Mouse (Mus musculus): ENCODE results near the gene Miga1.

The Miga1 gene

DNA sequence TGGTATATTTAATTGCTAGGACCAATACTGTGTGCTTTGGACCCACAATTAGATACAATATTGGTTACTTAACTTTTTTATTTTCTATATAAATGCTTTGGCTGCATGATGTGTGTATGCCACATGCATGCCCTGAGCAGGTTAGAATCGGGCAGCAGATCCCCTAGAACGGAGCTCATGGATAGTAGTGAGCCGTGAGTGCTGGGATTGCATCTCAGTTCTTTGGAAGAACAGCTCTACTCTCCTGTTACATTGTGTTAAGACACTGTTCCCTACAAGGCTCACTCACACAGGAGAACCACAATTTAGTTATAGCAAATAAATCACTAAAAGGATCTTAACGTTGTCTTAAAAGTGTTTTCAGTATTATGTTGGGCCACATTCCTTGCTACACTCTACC lies 96.9 kb downstream of the Miga1 start:
- DNase-seq, result no peak

DNA sequence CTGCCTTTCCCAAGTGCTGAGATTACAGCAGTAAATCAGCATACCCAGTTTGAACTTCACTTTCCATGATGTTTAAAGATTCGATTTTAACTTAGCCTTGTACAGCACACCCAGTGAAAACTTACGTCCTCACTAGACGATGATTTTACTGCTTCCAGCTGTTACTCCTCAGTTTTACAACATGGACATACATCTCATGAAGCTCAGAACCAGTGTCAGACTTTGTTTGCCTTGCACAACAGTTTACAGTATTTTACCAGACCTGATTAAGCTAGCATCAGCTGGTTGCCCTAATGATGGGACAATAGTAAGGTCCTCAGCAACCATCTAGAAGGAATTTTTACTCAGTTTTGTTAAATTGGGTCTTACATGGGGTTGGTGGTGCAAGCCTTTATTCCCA lies 99.1 kb downstream of the Miga1 start:
- no peak for DNase-seq

DNA sequence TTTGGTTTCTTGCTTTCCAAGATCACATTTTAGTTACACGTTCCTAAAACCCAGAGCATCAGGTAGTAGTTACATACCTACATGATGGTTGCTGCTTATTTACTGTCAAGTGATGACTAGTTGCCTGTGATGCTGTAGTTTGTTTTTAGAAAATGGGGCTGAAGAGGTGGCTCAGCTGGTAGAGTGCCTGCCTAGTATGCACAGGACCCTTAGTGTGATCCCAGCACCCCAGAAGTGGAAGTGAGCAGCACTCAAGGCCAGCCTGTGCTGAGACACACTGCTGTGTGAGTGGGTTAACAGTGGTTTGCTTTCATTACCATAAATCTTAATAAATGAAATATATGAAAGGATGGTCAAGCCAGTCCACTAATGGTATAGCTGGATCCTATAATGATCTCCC lies 100.6 kb downstream of the Miga1 start:
- DNase-seq, result no peak

GRCm38 (mm10) chr3:152238836-152239235 lies 101.4 kb downstream of the Miga1 start:
- DNase-seq, result peak; percentile 27 to 30

DNA sequence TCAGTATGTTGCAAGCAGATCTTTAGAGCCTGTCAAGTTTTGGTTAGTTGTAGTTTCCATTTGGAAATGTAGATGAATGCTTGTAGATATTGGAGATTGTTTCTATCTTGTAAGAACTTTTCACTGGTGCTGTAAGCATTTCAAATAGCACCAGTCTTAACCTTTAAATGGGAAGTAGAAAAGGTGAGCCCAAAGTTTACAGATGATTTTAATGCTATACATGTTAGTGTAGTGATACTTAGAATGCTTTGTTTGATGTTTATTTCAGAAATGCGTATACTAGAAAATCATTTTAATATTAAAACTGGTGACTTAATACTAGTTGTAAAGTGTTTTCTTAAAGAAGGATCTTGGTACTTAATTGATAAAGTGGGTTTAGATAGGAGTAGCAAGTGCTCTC lies 104.4 kb downstream of the Miga1 start:
- DNase-seq, result no peak

DNA sequence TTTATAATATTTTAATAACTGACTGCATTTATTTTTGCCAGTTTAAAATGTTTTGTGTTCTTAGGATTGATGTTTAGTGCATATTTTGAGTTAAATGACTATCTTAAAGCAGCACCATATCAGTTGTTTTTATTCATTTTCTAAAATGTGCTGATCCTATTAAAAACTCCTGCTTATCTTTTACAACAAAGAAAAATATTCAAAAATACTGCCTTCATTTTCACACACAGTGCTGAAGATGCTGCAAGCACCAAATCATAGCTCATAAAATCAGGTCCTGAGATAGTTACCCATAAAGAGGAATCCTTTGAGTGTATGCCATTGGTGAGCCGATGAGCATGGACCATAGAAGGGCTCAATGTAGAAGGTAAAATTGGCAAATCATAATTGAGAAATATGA lies 105.0 kb downstream of the Miga1 start:
- DNase-seq, result no peak

DNA sequence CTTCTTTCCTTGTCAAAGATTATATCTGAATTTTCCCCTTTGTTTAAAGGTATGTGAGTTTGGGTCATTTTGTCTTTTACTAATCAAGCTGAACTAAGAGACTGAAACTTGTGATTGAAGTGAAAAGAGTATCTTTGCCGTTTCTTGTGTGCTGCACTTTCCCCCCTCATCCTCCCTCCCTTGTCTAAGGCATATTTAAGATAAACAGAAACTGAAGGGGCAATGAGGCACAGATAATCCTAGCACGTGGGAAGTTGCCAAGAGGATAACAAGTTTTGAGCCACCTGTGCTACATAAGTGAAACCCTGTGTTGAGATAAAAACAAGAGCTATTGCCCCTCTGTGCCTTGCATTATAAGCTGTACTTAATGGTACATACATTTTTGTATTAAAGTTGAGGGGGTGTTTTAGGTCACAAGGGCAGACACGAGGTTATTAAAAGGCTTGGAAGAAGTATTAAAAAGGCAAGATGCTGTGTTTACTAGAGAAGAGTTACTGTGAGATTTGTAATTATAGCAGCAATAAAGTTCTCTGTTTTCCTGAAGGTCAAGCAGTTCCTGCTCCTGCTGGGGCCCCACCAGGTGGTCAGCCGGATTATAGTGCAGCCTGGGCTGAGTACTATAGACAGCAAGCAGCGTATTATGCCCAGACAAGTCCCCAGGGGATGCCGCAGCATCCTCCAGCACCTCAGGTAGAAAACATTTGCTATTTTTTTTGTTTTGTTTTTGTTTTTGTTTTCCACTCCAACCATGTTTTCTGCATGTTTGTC lies 108.7 kb downstream of the Miga1 start:
- no peak for DNase-seq

GRCm38 (mm10) chr3:152229271-152229670 lies 110.9 kb downstream of the Miga1 start:
- DNase-seq, result no peak

DNA sequence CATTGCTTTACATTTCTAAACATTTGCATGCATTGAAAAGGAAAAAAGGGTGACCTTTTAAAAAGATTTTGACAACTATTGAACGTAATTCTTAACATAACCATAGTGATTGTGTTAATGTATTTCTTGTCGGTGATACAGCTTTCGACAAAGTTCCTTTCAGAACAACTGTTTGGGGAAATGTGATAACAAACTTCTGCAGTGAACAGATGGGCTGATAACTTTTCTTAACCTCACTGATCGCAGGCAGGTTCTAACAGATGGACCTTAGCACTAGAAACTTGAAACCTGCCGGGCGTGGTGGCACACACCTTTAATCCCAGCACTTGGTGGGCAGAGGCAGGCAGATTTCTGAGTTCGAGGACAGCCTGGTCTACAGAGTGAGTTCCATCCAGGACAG lies 111.4 kb downstream of the Miga1 start:
- no peak for DNase-seq

DNA sequence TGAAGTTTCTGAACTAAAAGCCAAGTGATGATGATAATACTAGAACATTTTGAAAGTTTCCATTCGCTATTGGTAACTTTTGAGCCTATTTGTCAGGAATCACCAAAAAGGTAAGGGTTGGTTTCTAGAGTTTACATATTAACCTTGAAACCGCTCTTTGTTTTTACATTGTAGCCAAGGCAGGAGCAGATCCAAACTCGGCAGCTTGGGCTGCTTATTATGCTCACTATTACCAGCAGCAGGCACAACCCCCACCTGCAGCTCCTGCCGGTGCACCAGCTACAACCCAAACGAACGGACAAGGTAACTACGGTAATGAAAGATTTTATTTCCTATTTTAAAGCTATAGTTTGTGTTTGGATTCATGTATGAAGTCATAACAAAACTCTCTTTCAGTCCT lies 114.3 kb downstream of the Miga1 start:
- DNase-seq, result no peak

DNA sequence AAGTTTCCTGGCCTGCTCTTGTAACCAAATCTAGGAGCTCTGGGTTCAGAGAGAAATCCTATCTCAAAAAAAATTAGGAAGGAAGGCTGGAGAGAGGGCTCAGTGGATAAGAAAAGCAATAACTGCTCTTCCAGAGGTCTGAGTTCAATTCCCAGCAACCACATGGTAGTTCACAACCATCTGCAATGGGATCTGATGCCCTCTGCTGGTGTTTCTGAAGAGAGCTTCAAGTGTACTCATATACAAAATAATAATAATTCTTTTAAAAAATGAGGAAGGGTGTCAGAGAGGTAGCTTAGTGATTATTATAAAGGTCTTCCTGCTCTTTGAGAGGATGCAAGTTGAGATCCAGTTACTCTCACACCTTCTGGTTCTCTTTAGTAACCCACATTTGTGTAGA lies 115.3 kb downstream of the Miga1 start:
- no peak for DNase-seq

All from B cell, adult 2 months (primary cell).